Mouse (Mus musculus) layer of hippocampus, postnatal 36 days (tissue): ENCODE measurements at regions not wholly inside any gene's neighbourhood (a gene's known extent, or its start where the extent isn't known, plus 50 kb on each side); places are given as distances from the start of the nearest gene placed in this dataset.

Experiments used
- DNase-seq, 2 experiments: peaks; one replicate each; pipeline ENCODE4 v3.0.0; 2022

DNA sequence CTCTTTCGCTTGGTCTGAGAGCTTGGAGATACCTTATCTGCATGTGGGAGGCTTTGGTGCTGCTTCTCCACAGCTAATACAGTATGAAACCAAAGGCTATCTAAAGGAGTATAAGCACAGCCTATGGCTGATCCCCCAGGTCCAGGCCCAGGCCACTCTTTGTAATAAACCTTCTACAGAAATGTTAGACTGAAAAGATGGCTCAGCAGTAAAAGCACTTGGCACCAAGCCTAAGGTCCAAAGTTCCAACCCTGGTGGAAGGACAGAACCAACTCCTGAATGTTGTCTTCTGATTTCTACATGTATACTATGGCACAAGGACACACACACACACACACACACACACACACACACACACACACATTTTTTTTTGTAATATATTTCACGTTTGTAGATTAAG is 1397.2 kb upstream of the Cntnap5a start:
- DNase-seq: no peak

DNA sequence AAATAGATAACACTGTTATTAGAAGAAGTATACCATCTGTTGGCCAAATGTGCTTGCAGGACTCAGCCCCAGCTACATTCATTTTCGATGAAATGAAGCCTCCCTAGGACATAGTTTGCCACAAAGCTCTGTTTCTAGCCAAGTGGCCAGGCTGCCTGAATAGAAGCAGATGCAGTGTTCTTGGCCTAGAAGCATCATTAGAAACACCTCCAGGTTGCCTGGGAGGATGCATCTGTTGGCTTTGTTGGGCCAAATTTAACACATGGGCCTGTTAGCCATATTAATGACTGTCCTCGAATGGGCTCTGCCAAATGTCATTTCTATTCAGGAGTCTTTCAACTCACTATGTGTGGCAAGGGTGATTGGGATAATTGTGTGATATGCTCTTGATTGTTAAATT is 1354.0 kb upstream of the Cntnap5a start:
- peak; percentile 72 to 76 for DNase-seq

DNA sequence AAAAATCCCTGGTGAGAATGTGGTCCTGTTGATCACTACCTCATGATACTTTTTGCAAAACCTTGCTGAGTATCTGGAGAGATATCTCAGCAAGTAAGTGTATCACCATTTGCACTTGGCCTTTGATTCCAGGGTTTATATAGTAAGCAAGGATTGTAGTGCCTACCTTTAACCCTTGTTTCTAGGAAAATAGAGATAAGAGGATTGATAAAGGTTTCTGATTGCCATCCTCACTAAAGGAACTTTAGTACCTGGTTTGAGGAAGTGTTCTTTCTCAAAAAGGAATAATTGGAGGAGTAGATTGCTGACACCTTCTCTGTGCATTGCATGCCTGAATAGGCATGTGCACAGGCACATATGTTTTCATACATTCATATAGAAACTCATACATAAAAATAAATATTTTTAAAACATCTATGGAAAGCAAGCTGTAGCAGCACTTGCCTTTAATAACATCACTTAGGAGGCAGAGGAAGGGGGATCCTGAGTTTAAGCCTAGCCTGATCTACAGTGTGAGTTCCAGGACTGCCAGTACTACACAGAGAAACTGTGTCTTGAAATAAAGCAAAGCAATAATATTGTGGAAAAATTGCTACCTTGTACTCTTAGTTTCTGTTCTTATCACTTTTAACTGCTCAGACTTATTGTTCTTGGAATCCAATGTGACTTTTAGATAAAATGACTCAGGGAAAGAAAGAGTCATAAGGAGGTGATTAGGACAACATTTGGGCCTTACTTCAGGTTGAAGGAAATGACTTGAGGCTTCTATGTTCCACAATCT is 1326.2 kb upstream of the Cntnap5a start:
- DNase-seq: no peak

DNA sequence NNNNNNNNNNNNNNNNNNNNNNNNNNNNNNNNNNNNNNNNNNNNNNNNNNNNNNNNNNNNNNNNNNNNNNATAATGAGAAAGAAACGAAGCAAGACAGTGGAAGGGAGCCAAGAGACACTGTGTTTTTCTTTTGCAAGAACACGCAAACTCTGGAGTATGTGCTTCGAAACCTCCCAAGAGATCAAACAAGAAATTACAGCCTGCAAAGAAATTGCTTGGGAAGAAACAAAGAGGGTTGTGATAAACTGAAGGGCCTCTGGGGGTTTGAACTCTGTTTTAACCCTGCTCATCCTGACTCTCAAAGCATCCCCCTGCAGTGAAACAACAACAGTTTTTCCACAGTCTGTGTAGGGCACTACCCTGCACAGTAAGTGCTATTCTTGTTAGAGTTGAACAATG is 1292.5 kb upstream of the Cntnap5a start:
- no peak for DNase-seq
